Mouse (Mus musculus) midbrain, embryonic 11.5 days (tissue): ENCODE measurements around the gene Gm10719. TPM values are rescaled to one million over a fixed set of nuclear protein-coding genes. Genes with fewer than 3 reads are reported as not detected.
"Not testable (repeated sequence)": the region's sequence is repeated elsewhere in the genome, so short reads cannot be mapped to it uniquely, and the experiment has no call there.

Source experiments
- ATAC-seq: fragments of 200-750 bp; cut with Nextera tagmentation; 2 replicates; pipeline ENCODE4 v1.8.0; 2017; ENCODE audit warnings: moderate TSS enrichment, moderate library complexity; ENCODE audit not compliant: low FRiP score
- DNase-seq: peaks from one replicate; pipeline ENCODE4 v3.0.0; 2015; ENCODE audit warnings: low spot score; ENCODE audit errors: missing footprints
- H3K27ac ChIP-seq: fragments of 300-500 bp; sonication (generic); 2 replicates; pipeline ENCODE4 v1.5.1; 2014; ENCODE audit warnings: low read depth, low read length
- H3K27me3 ChIP-seq: fragments of 300-500 bp; sonication (generic); 2 replicates; pipeline ENCODE4 v1.6.1; 2014; ENCODE audit warnings: mild to moderate bottlenecking, low read length, moderate library complexity, mixed read lengths; ENCODE audit not compliant: control insufficient read depth, insufficient read depth
- H3K36me3 ChIP-seq: fragments of 300-500 bp; sonication (generic); 2 replicates; pipeline ENCODE4 v1.6.1; 2014; ENCODE audit warnings: mild to moderate bottlenecking, low read length, moderate library complexity, mixed read lengths; ENCODE audit not compliant: control insufficient read depth, insufficient read depth
- H3K4me1 ChIP-seq: fragments of 300-500 bp; sonication (generic); 2 replicates; pipeline ENCODE4 v1.6.1; 2014; ENCODE audit warnings: low read length; ENCODE audit not compliant: control insufficient read depth, insufficient read depth
- H3K4me2 ChIP-seq: fragments of 300-500 bp; sonication (generic); 2 replicates; pipeline ENCODE4 v1.6.1; 2014; ENCODE audit warnings: mild to moderate bottlenecking, moderate library complexity
- H3K4me3 ChIP-seq: fragments of 300-500 bp; sonication (generic); 2 replicates; pipeline ENCODE4 v1.5.1; 2014; ENCODE audit warnings: low read depth, low read length
- H3K9ac ChIP-seq: fragments of 300-500 bp; sonication (generic); 2 replicates; pipeline ENCODE4 v1.6.1; 2014; ENCODE audit warnings: low read length
- H3K9me3 ChIP-seq: fragments of 300-500 bp; sonication (generic); 2 replicates; pipeline ENCODE4 v1.6.1; 2016; ENCODE audit warnings: low read length; ENCODE audit not compliant: control insufficient read depth
- WGBS: fragments of 180-500 bp; shearing (Covaris S2); extraction: QIAGEN DNeasy Blood & Tissue Kit; methylation state at CpG from one replicate; pipeline ENCODE4 v1.1.7; 2014; 5-methylcytosine and 5-hydroxymethylcytosine counted together
- polyA plus RNA-seq: library from polyadenylated mRNA; unstranded; fragments of >200 nt; fragmentation: Nextera tagmentation; extraction: Ambion mirVana; gene quantifications from 2 replicates; pipeline ENCODE4 v1.2.1, GENCODE M21; 2014

Gene Gm10719
- polyA plus RNA-seq, 1 experiment from 2014 or later, result 0.29 TPM

GRCm38 (mm10) chr9:3023985-3024648, 6.9 kb downstream of the Gm10719 start:
- not testable (repeated sequence) for H3K27me3 ChIP-seq, H3K4me2 ChIP-seq, ATAC-seq, H3K9me3 ChIP-seq, H3K4me1 ChIP-seq, DNase-seq, H3K27ac ChIP-seq, H3K4me3 ChIP-seq, H3K36me3 ChIP-seq, H3K9ac ChIP-seq
- WGBS, result 61% methylated on average over 15 of the region's 16 CpGs

- H3K9me3 ChIP-seq, H3K4me1 ChIP-seq, H3K4me2 ChIP-seq, H3K36me3 ChIP-seq, H3K27me3 ChIP-seq, ATAC-seq, H3K27ac ChIP-seq, DNase-seq, H3K9ac ChIP-seq, H3K4me3 ChIP-seq: not testable (repeated sequence)
- WGBS, result 71% methylated on average over 12 of the region's 12 CpGs
These were observed 7.8 kb downstream of the Gm10719 start, which contains the start of gene Gm10717 for GRCm38 (mm10) chr9:3024912-3025467. Gm10717 (plus strand) TSS chr9:3025417.

- not testable (repeated sequence) for H3K36me3 ChIP-seq, H3K9me3 ChIP-seq, H3K27me3 ChIP-seq, H3K4me3 ChIP-seq, DNase-seq, H3K9ac ChIP-seq, ATAC-seq, H3K27ac ChIP-seq, H3K4me1 ChIP-seq, H3K4me2 ChIP-seq
- WGBS, result 67% methylated on average over 4 of the region's 6 CpGs
These were observed 8.4 kb downstream of the Gm10719 start for GRCm38 (mm10) chr9:3025653-3026052.

GRCm38 (mm10) chr9:3026136-3026535, 8.9 kb downstream of the Gm10719 start:
- not testable (repeated sequence) for H3K9me3 ChIP-seq, H3K27me3 ChIP-seq, H3K4me1 ChIP-seq, H3K4me3 ChIP-seq, H3K36me3 ChIP-seq, ATAC-seq, DNase-seq, H3K4me2 ChIP-seq, H3K9ac ChIP-seq, H3K27ac ChIP-seq
- WGBS, result 75% methylated on average over 5 of the region's 5 CpGs

- H3K36me3 ChIP-seq, H3K9me3 ChIP-seq, H3K4me3 ChIP-seq, H3K27me3 ChIP-seq, DNase-seq, H3K27ac ChIP-seq, H3K4me1 ChIP-seq, H3K9ac ChIP-seq, ATAC-seq, H3K4me2 ChIP-seq: not testable (repeated sequence)
- WGBS, result 66% methylated on average over 9 of the region's 9 CpGs
These were observed 9.5 kb downstream of the Gm10719 start for GRCm38 (mm10) chr9:3026741-3027140.

GRCm38 (mm10) chr9:3027200-3027599, 10.0 kb downstream of the Gm10719 start:
- WGBS, result 72% methylated on average over 9 of the region's 9 CpGs
- H3K36me3 ChIP-seq, H3K27ac ChIP-seq, H3K4me3 ChIP-seq, H3K4me1 ChIP-seq, H3K9me3 ChIP-seq, H3K27me3 ChIP-seq, H3K9ac ChIP-seq, ATAC-seq, H3K4me2 ChIP-seq: not testable (repeated sequence)
- peak; percentile 97 for DNase-seq

GRCm38 (mm10) chr9:3029276-3030000, 12.2 kb downstream of the Gm10719 start:
- not testable (repeated sequence) for H3K36me3 ChIP-seq, H3K4me1 ChIP-seq, H3K9me3 ChIP-seq, H3K27ac ChIP-seq, DNase-seq, H3K27me3 ChIP-seq, H3K4me2 ChIP-seq, H3K9ac ChIP-seq, ATAC-seq, H3K4me3 ChIP-seq
- WGBS, result 62% methylated on average over 12 of the region's 16 CpGs

GRCm38 (mm10) chr9:3030677-3031318, 13.6 kb downstream of the Gm10719 start:
- DNase-seq, result peak; percentile 100
- not testable (repeated sequence) for H3K9ac ChIP-seq, H3K36me3 ChIP-seq, H3K4me3 ChIP-seq, H3K27me3 ChIP-seq, H3K27ac ChIP-seq, H3K4me1 ChIP-seq, H3K4me2 ChIP-seq, H3K9me3 ChIP-seq
- WGBS, result 68% methylated on average over 2 of the region's 10 CpGs
- peak; percentile 41; the same call in 1 of the 2 replicates for ATAC-seq

GRCm38 (mm10) chr9:3034299-3034698, 17.1 kb downstream of the Gm10719 start, which contains the start of gene Gm17535:
Gm17535 (plus strand) TSS chr9:3034599.
- H3K27ac ChIP-seq, DNase-seq, H3K4me2 ChIP-seq, H3K4me3 ChIP-seq, ATAC-seq, H3K9me3 ChIP-seq, H3K9ac ChIP-seq, H3K4me1 ChIP-seq, H3K36me3 ChIP-seq, H3K27me3 ChIP-seq: not testable (repeated sequence)
- no CpG with 5 or more reads among the region's 8 CpGs for WGBS
